Mouse (Mus musculus) erythroblast, embryonic 14.5 days (primary cell): Measurements from ENCODE around the gene T. TPM values are rescaled to one million over a fixed set of nuclear protein-coding genes. Genes with fewer than 3 reads are reported as not detected.

Source experiments
- H3K27me3 ChIP-seq: 2 replicates; pipeline ENCODE4 v1.6.1; 2012; ENCODE audit warnings: inconsistent platforms; ENCODE audit not compliant: control insufficient read depth
- H3K36me3 ChIP-seq: 2 replicates; pipeline ENCODE4 v1.6.1; 2012; ENCODE audit warnings: mild to moderate bottlenecking, inconsistent platforms; ENCODE audit not compliant: control insufficient read depth
- H3K4me1 ChIP-seq: 2 replicates; pipeline ENCODE4 v1.6.1; 2012; ENCODE audit warnings: inconsistent platforms; ENCODE audit not compliant: control insufficient read depth
- H3K4me3 ChIP-seq: replicated peaks from 2 replicates; pipeline ENCODE3; 2012; ENCODE audit warnings: moderate library complexity, mild to moderate bottlenecking, inconsistent platforms
- H3K9me3 ChIP-seq: 2 replicates; pipeline ENCODE4 v1.6.1; 2012; ENCODE audit warnings: low read length, inconsistent platforms, mixed read lengths; ENCODE audit not compliant: control insufficient read depth
- GATA1 ChIP-seq: IDR thresholded peaks from 2 replicates; pipeline ENCODE4 v1.6.1; 2012; ENCODE audit warnings: low read length, inconsistent platforms, mixed read lengths
- TAL1 ChIP-seq: IDR thresholded peaks from 3 replicates; pipeline ENCODE4 v1.6.1; 2012; ENCODE audit warnings: low read length, inconsistent platforms, mixed read lengths
- polyA plus RNA-seq: library from polyadenylated mRNA; stranded (reverse); fragments of >175 nt; gene quantifications from 2 replicates; pipeline ENCODE4 v1.2.3, GENCODE M21; 2012

T gene
- polyA plus RNA-seq, 1 experiment = not detected

- Histone ChIP-seq H3K4me1 (no peaks in the 10 kb centered on the region), H3K27me3 (no peaks in the 10 kb centered on the region), H3K4me3 (no peak overlapping the region), H3K9me3 (no peaks in the 10 kb centered on the region), H3K36me3 (no peaks in the 10 kb centered on the region)
- no peak for TF ChIP-seq TAL1
- no peak for TF ChIP-seq GATA1
Observed at GRCm38 (mm10) chr17:8482876-8483275, 48.7 kb downstream of the T start.

GRCm38 (mm10) chr17:8484246-8484645, 50.0 kb downstream of the T start:
- Histone ChIP-seq H3K4me1 (no peaks in the 10 kb centered on the region), H3K27me3 (no peaks in the 10 kb centered on the region), H3K36me3 (no peaks in the 10 kb centered on the region), H3K9me3 (no peaks in the 10 kb centered on the region), H3K4me3 (no peak overlapping the region)
- TF ChIP-seq GATA1 = no peak
- no peak for TF ChIP-seq TAL1

- Histone ChIP-seq H3K9me3 (no peaks in the 10 kb centered on the region), H3K4me1 (no peaks in the 10 kb centered on the region), H3K27me3 (no peaks in the 10 kb centered on the region), H3K36me3 (no peaks in the 10 kb centered on the region), H3K4me3 (no peak overlapping the region)
- TF ChIP-seq TAL1 (no peak), GATA1 (no peak)
Observed at GRCm38 (mm10) chr17:8485146-8485545, 50.9 kb downstream of the T start.

GRCm38 (mm10) chr17:8487824-8488223, 53.6 kb downstream of the T start:
- Histone ChIP-seq H3K4me3 (no peak overlapping the region), H3K36me3 (no peaks in the 10 kb centered on the region), H3K27me3 (no peaks in the 10 kb centered on the region), H3K9me3 (no peaks in the 10 kb centered on the region), H3K4me1 (no peaks in the 10 kb centered on the region)
- TF ChIP-seq GATA1 = no peak
- TF ChIP-seq TAL1 = no peak

DNA sequence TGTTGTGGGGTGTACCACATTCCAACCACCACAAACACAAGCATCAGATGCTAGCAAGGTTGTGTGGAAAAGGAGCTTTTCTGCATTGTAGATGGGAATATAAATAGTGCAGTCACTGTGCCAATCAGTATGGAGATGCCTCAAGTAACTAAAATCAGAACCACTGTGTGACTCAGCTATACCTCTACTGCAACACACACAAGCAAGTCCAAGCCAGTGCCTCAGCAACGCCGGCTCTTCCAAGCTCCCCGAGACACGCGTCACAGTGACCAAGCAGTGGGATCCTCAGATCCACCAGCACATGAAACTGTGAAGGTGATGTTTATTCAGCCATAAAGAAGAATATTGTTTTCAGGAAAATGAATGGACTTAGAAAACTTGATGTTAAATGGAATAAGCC, 56.7 kb downstream of the T start:
- no peak overlapping the region for H3K4me3 ChIP-seq
- no peaks in the 10 kb centered on the region for H3K27me3 ChIP-seq
- no peaks in the 10 kb centered on the region for H3K4me1 ChIP-seq
- TF ChIP-seq TAL1 = no peak
- TF ChIP-seq GATA1 = no peak
- no peaks in the 10 kb centered on the region for H3K9me3 ChIP-seq
- no peaks in the 10 kb centered on the region for H3K36me3 ChIP-seq

Other genes starting within 250 kb of the T start
- not detected in 2 replicates for gene Ccr6, start 198.4 kb upstream of the T start, polyA plus RNA-seq
- 1.7 and 1.8 TPM in 2 replicates for gene Mpc1, start 151.5 kb upstream of the T start, polyA plus RNA-seq
- gene Sft2d1, start 123.3 kb upstream of the T start, polyA plus RNA-seq = 6.2 TPM in 2 replicates
- gene Prr18, start 97.0 kb upstream of the T start, polyA plus RNA-seq = 0.01 and 0.03 TPM in 2 replicates
- not detected in 2 replicates for gene T2, start 78.4 kb upstream of the T start, polyA plus RNA-seq
- not detected in 2 replicates for gene Pde10a, start 90.9 kb downstream of the T start, polyA plus RNA-seq
- not detected in 2 replicates for gene Gm17087, start 132.5 kb downstream of the T start, polyA plus RNA-seq